Mouse (Mus musculus) right cerebral cortex, postnatal 10 days (tissue): ENCODE results near the gene Ptx4.

Experiments used
- DNase-seq, 2 experiments: peaks; one replicate each; pipeline ENCODE4 v3.0.0; 2021; ENCODE audit warnings: low spot score in 2 of 2

Ptx4 gene

DNA sequence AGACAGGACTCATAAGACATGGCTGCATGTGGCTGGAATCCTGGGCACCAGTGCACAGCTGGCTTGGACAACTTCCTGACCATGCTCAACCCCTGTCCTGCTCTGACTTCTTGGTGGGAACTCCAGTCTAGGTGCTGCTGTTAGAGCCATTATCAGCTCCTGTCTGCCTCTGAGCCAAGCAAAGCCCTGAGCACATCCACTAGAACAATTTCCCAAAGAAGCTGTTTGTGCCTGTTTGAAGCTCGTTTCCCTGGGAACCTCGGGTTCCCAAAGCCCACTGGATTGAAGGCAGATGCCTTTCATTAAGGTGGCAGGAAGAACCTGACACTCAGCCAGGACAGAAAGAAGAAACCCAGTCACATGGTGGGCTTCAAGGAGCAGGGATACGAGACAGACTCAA is at the start of gene Ptx4:
Gene Ptx4, plus strand, starts transcription at position 355 of the 400 bp plus-strand sequence.
- no peak for DNase-seq

DNA sequence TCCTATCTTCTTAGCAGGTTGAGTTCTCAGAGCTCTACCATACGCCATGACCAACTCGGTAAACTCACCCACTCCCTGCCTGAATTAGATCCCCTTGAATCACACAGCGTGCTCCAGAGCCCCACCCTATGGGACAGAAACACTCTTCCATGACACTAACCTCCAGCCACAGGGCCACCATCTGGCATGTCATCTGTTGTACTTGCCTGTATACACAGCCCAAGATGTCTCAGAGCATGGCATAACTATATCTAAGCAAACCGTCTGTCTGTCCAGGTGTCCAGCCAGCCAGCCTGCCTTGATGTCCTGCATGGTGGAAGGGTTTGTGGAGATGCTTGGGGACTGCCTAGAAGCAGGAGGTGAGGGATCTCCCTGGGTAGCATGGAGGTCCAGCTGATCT is 43.7 kb upstream of the Ptx4 start:
- no peak for DNase-seq

DNA sequence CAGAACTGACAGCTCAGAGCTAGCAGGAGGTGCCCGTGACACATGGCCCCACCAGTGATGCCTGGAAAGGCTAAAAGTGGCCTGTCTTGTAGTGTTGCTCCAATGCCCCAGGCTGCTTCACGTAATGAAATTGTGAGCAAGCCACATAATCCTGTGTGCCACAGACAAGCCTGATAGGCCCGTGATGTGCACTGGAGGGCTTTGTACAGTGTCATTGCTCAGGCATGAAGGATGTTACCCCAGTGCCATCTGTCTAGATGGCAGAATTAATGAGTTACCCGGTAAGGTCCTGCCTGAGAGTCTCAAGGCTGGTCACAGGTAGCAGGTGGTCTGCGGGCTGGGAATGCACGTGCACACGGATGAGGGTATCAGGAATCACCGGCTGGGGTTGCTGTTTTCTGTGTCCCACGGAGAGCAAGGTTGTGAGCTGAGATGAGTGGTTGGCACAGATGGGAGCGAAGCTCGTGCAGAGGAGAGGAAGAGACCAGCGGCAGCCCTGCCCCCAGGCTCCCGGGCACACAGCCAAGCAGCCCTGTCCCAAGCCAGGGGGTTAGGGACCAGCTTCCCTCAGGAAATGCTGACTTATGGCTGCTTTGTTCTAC is 42.7 kb upstream of the Ptx4 start:
- DNase-seq = peak; percentile 69 to 83

DNA sequence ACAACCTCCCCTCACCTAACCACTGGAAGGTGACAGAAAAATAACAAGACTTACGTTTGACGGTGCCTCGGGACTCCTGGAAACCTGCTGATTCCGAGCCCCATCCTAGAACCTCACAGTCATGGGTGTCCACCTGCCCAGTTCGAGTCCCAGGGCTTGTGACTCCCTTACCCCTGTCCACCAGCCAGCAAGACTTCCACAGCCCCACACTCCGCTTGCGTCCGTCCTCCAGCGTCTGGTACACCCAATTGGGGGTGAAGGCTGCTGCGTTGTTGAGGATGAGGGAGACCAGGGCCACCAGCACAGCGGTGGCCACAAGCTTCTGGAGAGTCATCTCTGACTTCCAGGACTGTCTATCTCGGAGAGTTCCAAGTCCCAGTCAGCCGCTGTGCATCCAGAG is 40.4 kb upstream of the Ptx4 start:
- no peak for DNase-seq

DNA sequence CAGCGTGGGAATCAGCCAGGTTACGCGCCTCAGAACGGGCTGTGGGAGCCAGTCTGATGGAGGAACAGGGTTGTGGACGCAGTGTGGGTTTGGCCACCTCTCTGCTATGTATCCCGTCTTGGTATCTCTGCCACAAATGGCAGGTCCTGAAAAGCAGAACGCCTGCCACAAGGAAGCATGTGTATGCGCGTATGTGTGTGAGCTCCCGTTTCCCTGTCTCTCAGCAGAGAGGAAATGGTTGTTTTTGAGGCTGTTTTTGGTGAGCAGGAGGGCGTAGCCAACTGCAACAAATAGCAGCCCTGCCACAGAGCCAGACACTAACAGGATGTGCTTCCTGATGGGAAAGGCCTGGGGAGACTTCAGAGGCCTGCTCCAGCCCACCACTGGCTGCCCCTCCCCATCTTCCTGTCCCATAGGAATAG is 39.6 kb upstream of the Ptx4 start:
- no peak for DNase-seq

DNA sequence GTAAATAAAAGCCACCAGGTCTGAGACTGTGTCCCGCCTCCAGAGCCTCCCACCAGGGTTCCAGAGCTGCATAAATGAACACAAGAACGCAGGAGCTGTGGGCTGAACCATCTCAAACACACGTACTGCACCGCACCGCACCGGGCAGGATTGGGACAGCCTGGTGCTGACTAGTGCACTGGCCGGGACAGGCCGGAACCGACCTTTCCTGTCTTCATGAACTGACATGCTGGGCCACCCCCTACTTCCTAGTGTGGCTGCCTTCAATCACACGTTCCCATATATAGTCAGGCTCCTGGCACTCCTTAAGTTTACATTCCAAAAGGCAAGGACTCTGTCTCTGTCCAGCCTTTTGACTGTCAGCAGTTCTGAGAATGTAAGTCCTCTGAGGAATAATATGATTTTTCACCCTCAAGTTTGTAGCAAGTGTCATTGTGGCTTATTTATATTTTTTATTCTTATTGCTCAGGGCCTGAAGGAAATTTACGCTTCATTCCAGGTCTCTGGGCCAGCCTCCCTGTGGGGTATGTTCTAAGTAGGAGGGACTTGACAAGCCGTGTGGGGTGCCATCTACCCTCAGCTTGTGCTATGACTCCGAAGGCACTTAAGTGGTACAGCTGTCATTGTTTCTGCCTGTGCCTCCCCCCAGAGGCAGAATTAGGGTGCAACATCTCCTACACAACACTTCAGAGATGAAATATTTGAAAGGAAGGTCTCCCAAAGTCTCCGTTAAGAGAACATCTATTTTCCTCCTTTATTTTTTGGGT is 38.3 kb upstream of the Ptx4 start:
- no peak for DNase-seq

DNA sequence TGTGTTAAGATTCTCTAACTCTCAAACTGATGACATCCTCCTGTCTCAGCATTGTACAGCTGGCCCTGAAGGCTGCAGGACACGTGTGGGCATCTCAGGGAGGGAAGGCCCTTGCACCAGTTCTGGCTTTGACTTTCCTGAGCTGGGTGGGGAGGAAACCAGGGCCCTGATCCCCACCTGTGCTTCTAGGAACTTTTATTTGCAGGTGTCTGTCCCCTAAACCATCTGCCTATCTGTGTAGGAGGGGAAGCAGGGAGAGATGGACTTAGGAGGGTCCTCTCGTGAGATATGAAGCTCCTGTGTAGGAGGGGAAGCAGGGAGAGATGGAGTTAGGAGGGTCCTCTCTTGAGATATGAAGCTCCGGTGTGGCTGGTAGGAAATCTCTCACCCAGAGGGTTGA is 37.7 kb upstream of the Ptx4 start:
- no peak for DNase-seq

DNA sequence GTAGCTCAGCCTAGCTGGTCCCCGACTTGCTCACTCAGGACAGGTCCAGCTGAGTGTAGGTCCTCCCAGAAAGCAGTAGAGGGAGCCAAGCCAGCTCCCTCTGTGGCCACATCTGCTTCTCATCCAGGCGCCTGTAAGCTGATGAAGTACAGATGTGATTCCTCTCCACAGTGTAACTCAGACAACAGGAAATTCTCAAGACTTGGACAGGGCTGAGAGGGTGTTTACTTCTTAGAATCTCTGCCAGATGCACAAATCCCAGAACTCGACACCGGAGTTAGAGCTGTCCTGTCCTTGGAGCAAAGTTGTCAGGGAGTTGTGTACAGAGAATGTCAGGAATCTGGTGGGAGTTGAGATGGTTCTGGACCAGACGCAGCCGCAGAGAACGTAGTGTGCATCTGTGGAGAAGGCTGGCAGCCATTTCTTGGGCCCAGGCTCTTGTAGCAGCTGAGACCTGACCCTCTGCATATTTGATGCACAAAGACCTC is 37.1 kb upstream of the Ptx4 start, which contains the start of gene Tmem204:
Gene Tmem204, minus strand, starts transcription at position 148 of the 488 bp plus-strand sequence.
- no peak for DNase-seq

DNA sequence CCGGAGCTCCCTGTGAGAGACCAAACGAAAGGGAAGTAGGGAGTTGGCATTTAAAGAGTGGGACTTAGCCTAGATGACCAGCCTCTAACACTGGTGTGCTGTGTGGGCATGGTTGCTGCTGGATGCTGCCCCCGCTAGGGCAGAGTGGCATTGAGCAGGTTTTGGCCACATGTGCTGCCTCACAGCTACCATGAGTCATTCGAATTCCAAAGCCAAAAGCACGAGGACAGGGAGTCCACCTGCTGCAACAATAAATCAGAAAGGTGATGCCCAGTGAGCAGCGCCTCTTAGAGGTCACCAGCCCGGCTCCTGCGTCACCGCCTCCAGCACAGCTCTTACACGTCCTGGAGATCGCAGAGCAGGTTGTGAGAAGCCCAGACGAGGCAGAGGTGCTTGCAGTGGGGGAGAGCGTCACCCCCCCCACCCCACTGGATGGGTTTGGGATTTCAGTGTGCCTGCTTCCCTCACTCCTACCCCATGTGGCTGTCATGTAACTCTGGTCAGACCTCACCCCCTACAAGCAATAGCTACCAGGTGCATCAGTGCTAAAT is 35.6 kb upstream of the Ptx4 start:
- no peak for DNase-seq

DNA sequence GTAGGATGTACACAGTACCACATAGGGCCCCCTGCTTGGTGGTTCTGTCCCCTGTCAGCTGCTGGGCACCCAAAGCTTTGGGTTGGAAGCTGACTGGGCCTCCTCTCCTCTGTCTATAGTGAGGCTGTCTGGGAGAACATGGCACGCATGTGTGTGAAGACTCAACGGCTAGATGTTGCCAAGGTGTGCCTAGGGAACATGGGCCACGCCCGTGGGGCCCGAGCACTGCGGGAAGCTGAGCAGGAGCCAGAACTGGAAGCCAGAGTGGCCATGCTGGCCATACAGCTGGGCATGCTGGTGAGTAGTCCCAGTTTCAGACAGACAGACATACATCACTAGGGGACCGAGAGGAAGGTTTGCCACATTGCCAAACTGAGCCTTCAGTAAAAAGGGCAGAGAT is 33.8 kb upstream of the Ptx4 start:
- DNase-seq = no peak

DNA sequence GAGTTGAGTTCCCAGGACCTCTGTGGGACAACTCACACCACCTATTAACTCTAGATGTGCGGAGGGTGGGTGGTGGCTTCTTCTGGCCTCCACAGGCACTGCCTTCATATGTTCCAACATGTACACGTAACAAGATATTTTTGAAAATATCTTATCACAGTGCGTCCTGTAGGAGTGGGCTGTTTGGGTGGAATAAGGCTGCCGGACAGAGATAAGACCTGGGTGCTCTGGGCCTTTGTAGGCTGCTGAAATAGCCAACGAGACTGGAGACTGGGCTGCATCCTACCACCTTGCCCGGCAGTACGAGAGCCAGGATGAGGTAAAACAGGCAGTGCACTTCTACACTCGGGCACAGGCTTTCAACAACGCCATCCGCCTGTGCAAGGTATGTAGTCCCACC is 31.4 kb upstream of the Ptx4 start:
- no peak for DNase-seq

DNA sequence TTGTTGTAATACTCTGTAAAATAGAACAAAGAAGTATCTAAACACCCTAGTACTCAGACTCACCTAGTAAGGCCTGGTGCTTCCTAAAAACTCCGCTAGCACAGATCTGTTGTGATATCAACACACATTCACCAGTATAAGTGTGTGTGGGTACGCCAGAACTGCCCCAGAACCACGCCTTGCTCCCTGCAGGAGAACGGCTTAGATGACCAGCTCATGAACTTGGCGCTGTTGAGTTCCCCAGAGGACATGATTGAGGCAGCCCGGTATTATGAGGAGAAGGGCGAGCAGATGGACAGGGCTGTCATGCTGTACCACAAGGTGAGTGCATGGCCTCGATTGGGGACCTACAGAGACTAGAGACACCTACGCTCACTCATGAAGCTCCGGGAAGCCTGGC is 30.1 kb upstream of the Ptx4 start:
- no peak for DNase-seq

DNA sequence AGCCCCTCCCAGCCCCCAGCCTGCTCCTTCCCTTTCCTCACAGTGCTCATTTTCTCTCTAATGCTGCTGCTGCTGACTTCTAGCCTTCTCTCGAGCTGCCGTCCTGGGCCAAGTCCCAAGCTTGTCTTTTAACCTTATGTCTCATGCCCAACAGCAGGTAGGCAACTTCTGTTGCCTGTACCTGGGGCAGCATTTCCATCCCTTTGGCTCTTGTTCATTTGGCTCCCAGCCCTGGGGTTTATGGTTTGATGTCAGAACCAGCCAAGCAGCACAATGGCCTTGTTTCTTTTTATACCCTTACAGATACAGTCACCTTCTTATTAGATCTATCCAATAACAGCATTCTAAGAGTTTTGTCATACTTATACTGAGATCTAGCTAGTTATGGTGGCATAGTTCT is 24.3 kb upstream of the Ptx4 start:
- no peak for DNase-seq

DNA sequence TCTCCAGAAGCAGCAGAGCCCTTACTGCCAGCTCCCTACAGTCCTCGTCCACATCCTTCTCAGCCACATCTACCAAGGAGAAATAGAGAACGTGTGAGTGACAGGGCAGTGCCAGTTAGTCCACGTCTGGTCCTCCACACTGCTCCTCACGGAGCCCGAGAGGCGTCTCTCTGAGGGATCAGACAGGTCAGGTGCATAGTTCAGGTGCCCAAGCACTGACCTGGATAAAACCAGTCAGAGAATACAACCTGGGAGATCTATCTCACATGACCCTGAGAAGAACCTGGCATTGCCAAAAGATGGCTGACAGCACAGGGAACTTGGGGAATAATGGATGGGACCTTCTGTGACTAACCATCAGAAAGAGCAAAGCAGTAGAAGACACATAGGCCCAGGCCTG is 20.5 kb upstream of the Ptx4 start:
- DNase-seq = no peak

DNA sequence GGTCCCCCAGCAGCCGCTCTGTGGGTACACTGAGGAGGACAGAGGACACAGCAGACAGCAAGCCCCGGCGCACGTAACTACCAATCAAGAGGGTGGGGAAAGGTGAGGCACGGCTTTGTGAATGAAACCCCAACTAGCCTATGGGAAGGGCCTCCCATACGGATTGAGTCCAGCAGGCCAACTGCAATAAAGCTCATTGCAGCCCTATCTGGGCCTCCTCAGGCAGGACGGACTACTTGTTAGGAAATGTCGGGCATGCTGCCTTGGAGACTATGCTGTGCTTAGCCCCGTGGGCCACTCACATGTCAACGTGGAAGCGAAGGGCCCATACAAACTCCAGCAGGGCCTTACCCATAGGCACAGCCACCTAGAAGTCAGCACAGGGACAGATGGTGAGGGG is 19.2 kb upstream of the Ptx4 start:
- no peak for DNase-seq

DNA sequence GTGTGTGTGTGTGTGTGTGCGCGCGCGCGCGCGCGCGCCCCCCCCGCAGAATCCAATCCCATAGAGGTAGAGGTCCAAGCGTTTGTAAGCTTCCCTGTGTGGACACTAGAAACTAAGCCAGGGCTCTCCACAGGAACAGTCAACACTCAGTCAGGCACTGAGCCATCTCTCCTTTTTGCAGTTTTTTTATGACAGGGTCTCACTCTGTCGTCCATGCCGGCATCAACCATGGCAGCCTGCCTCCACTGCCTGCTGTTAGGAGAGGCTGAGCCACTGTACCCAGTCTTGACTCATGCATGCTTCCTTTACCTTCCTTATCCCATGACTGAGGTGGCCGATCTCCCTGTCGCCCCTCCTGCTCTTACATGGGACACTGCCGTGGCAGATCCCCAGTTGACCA is 12.8 kb upstream of the Ptx4 start:
- DNase-seq = no peak

DNA sequence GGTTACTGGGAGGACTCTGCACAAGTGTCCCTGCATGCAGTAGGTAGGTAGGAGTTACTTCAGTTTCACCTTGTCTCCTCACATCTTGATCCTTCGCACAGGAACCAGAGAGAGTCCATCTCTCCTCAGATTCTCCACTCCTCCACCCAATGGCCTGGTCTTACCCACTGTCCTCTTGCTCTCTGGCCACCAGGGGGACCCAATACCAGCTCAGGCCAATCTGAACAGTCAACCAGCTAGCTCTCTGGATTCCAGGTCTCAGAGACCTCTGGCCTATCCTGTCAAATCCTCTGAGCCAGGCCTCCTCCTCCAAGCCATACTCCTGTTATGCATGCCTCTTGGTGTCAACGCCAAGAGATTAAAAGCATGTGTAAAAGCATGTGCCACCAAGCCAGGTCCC is 11.0 kb upstream of the Ptx4 start:
- no peak for DNase-seq

DNA sequence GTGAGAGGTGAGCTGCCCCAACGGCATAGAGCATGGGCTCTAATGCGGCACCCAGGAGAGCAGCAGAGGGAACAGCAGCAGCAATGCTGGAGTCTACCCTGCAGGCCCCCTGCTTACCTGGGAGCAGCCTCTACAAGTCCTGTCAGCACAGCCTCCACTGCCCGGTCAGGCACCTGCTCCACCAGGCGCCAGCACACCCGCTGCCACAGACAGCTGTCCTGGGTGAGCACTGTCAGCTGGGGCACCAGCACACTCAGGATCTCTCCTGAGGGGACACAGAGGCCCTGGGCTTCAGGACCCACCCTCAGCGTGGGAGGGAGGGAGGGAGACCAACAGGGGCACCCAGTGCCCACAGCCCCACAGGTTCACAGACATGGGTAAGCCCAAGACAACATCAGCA is 10.0 kb upstream of the Ptx4 start:
- DNase-seq = no peak

DNA sequence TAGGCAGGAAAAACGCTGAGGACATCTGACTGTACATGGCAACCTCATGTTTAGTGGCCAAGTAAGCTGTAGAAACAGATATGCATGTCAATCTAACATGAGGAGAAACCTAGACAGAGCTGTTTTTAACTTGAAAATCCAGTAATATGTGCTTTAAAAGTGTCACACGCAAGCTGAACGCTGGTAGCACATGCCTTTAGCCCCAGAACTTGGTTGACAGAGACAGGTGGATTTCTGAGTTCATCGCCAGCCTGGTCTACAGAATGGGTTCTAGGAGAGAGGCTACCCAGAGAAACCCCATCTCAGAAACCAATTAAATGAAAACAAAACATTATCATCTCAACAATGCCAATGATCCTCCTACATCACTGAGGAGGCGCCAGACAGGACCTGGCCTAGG is 9.3 kb upstream of the Ptx4 start:
- DNase-seq = no peak

DNA sequence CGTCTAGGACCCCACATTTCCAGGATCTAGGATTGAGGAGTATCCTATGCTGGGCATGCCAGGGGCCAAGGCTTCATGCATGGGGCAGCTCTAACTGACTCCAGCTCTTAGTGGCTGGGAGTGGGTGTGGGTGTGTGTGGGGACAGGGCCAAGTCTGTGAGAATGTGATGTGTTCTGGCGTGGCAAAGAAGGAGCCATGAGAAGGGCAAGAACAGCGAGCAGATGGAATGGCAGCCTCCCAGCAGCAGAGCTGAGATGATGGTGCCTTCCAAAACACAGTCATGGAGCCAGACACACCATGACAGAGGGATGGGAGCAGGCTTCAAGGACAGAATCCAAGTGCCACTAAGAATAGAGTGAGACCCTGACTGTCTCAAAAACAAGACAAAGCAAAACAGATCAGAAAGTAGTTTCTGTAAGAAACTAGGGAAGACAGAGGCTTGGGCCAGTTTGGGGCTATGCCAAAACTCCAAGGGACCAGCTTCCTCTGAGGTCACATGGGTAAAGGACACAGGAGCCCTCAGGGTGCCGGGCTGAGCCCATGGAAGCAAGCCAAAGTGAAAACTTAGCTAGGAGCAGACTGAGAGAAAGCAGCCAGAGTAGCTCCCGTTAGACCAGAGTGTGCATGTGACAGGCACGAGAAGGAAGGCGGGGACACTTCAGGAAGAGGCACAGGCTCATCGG is 8.7 kb upstream of the Ptx4 start:
- peak; percentile 80 to 85 for DNase-seq

DNA sequence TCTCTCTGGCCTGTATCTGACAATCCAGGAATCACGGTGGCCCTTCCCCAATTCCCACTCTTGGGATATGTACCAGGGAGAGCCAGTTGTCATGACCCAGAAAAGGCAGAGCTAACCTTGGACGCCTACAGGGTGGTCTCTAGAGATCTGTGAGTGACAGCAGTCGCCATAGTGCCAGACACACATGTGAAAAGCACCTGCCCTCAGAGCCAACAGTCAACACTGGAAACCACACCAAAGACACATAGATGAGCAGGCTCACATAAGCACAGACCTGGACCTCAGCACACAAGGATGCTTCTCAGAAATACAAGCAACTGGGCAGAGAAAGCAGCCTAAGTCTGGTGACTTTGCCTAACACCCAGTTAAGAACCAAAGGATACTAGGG is 8.1 kb upstream of the Ptx4 start:
- DNase-seq = no peak

DNA sequence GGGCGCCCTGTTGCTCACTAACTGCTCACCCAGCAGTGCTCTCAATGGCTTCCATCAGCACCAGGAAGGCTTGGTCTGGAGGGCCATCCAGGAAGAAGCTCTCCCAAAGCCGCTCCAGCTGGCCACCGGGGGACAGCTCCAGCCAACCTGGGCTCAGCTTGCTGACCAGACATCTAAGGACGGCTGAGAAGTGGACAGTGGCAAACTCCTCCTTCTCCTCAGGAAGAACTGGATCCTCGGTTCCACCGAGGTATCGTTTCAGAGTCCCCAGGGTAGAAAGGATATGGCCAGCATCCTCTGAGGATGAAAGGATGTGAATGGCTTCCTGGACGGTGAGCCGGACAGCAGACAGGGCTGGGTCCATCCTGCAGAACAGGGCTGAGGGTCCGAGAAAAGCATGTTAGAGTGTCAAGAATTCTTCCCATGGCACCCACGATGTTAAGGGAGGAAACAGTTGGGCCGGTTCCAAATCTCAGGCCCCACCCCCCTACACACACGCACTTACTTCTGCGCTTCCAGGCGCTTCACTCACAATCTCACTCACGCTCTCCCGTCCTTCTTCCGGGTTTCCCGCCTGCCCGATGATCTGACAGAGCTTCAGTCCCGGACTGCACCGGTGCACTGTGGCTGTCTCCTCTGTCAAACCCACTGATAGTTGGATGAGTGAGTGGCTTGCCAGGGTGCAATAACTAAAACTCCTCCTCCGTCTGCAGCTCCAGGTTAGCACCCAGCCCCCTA is 5.5 kb upstream of the Ptx4 start:
- DNase-seq = peak; percentile 53
